Mouse (Mus musculus) liver, postnatal 0 days (tissue): ENCODE measurements at regions not wholly inside any gene's neighbourhood (a gene's known extent, or its start where the extent isn't known, plus 50 kb on each side); places are given as distances from the start of the nearest gene placed in this dataset.

Experiments
- CTCF ChIP-seq: sonication (generic); IDR thresholded peaks from 2 replicates; pipeline ENCODE4 v1.5.1; 2016; ENCODE audit warnings: antibody characterized with exemption, low read depth
- EP300 ChIP-seq: IDR thresholded peaks from 2 replicates; pipeline ENCODE4 v1.6.1; 2016; ENCODE audit warnings: antibody characterized with exemption, low read depth, mild to moderate bottlenecking

DNA sequence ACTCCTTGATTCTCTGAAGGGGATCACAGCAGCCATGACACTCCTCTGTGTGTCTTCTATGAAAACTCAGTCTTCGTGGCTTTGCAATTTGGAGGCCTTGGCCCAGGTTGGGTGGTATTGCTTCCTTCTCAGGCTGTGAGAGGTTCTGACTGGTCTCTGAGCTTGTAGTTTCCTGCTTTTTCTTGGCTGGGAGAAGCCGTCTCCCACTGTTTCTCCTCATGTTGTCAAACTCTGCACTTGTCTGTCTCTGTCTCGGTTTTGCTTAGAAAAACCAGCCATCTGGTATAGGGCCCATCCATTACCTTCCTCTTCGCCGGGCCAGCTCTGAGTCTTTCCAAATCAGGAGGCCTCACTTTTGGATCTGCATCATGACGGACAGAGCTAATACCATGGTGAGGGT, 360.3 kb downstream of the Fam19a5 start:
- TF ChIP-seq EP300 (no peak), CTCF (no peak)
